18 mouse cellular contexts compared by ENCODE assay signal in the genomic region with DNA sequence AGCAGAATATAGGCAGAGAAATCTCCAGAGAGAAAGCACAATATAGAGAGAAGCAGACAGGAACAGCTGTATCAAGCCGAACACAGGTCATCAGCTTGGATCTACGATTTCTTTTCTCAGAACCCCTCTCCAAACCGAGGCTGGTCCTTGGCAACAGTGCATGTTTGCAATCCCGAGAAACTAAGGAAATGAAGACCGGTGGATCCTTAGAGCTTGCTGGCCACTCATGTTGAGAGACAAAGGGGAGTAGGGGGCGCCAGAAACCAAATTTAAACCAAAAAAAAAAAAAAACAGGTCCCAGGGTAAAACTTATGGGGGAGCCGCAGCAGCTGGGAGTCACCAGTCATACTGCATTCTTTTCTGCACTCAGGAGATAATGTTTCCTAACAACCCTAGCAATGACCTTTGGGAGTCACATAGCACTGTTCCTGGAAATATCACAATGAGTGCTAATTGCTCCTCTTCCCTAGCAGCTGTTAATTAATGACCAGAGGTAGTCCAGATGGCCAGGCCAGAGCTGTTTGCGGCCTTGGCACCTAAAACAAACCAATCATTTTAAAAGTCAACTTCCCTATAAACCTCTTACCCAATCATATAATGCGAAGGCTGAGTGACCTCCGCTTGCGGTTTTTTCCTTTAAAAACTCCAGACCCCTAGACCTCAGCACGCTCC. TPM values are rescaled to one million over a fixed set of nuclear protein-coding genes. Genes with fewer than 3 reads are reported as not detected.
DNase-seq lines count a peak whose midpoint lies in the region; ATAC-seq lines count a peak whose summit lies in the region.
"Had no signal": no experiment of that assay in that cellular context is flagged by ENCODE, and none has a peak within 500 bp of the region (broad histone marks: within the 10 kb centered on the region; RNA-seq: fewer than 3 reads in every experiment).

No protein-coding gene starts in this region.

- DNase-seq in limb, embryonic 11.5 days (ENCODE audit: low spot score): no peak
- DNase-seq in limb, embryonic 10.5 days (ENCODE audit: low spot score): no peak
- peak; percentile 41 for DNase-seq in MN1 (ENCODE audit: low spot score)
- DNase-seq in yolk sac, embryonic 10.5 days (ENCODE audit: low spot score): peak; percentile 66
- DNase-seq in heart, postnatal 14 days: no peak
- no peak for DNase-seq in right cerebral cortex, postnatal 36 days (ENCODE audit: low spot score in 2 of 2)
- DNase-seq: cerebellum, adult 9-10 months; gastrocnemius, postnatal 36 days; retina, postnatal 1 day; thymus, postnatal 36 days had no signal

- no peak overlapping the region for H3K4me2 ChIP-seq in limb, embryonic 11.5 days (ENCODE audit: low read depth, severe bottlenecking)
- no peak overlapping the region for H3K4me2 ChIP-seq in kidney, embryonic 16.5 days (replicated peaks; ENCODE audit: low read depth, low read length)
- H3K4me2 ChIP-seq: heart, embryonic 12.5 days; limb, embryonic 12.5 days; midbrain, embryonic 12.5 days; neural tube, embryonic 15.5 days had no signal

- no peaks in the 10 kb centered on the region for H3K36me3 ChIP-seq in limb, embryonic 11.5 days (ENCODE audit: control insufficient read depth, insufficient read depth, low read length)
- peaks cover 6% of the 10 kb centered on the region for H3K36me3 ChIP-seq in limb, embryonic 10.5 days
- no peaks in the 10 kb centered on the region for H3K36me3 ChIP-seq in kidney, embryonic 16.5 days (ENCODE audit: insufficient read depth, low read length)
- H3K36me3 ChIP-seq: neural tube, embryonic 15.5 days had no signal

- no peak overlapping the region for H3K9ac ChIP-seq in limb, embryonic 11.5 days (ENCODE audit: low read length)
- H3K9ac ChIP-seq in kidney, embryonic 16.5 days (replicated peaks; ENCODE audit: low read length): no peak overlapping the region
- H3K9ac ChIP-seq: heart, embryonic 12.5 days; limb, embryonic 12.5 days; liver, embryonic 14.5 days; midbrain, embryonic 12.5 days; neural tube, embryonic 15.5 days had no signal

- no peaks in the 10 kb centered on the region for H3K4me1 ChIP-seq in limb, embryonic 11.5 days (ENCODE audit: control insufficient read depth, insufficient read depth, low read length)
- H3K4me1 ChIP-seq in limb, embryonic 10.5 days: no peaks in the 10 kb centered on the region
- H3K4me1 ChIP-seq in kidney, embryonic 16.5 days (ENCODE audit: insufficient read depth, low read length): no peaks in the 10 kb centered on the region
- H3K4me1 ChIP-seq: heart, embryonic 12.5 days; limb, embryonic 12.5 days; midbrain, embryonic 12.5 days; neural tube, embryonic 15.5 days had no signal

- H3K4me3 ChIP-seq in limb, embryonic 11.5 days (ENCODE audit: low read depth, low read length): no peak overlapping the region
- no peak overlapping the region for H3K4me3 ChIP-seq in limb, embryonic 10.5 days
- H3K4me3 ChIP-seq in kidney, embryonic 16.5 days (ENCODE audit: low read length): no peak overlapping the region
- H3K4me3 ChIP-seq: heart, embryonic 12.5 days; left cerebral cortex, adult 2 months; limb, embryonic 12.5 days; midbrain, embryonic 12.5 days; myocyte; neural tube, embryonic 15.5 days had no signal

- no peaks in the 10 kb centered on the region for H3K9me3 ChIP-seq in limb, embryonic 11.5 days (ENCODE audit: control insufficient read depth, low read length)
- no peaks in the 10 kb centered on the region for H3K9me3 ChIP-seq in limb, embryonic 10.5 days (replicated peaks)
- no peaks in the 10 kb centered on the region for H3K9me3 ChIP-seq in kidney, embryonic 16.5 days (ENCODE audit: low read length)
- H3K9me3 ChIP-seq: heart, embryonic 12.5 days; limb, embryonic 12.5 days; midbrain, embryonic 12.5 days; neural tube, embryonic 15.5 days had no signal

- intact Hi-C loops in heart, postnatal 14 days (cut with DNase I): no loop called here

- peak; percentile 26; the same call in 1 of the 2 replicates for ATAC-seq in limb, embryonic 11.5 days (ENCODE audit: insufficient number of reproducible peaks, low FRiP score, low TSS enrichment, low read depth)
- ATAC-seq in kidney, embryonic 16.5 days (ENCODE audit: low FRiP score, low TSS enrichment): peak; percentile 42; the same call in 1 of the 2 replicates

- WGBS in limb, embryonic 11.5 days: 73% methylated on average over 12 of the region's 12 CpGs
- 80% methylated on average over 12 of the region's 12 CpGs for WGBS in limb, embryonic 10.5 days
- WGBS in kidney, embryonic 16.5 days: 72% methylated on average over 12 of the region's 12 CpGs

- H3K27me3 ChIP-seq in limb, embryonic 11.5 days (ENCODE audit: control insufficient read depth, insufficient read depth, low read length): no peaks in the 10 kb centered on the region
- no peaks in the 10 kb centered on the region for H3K27me3 ChIP-seq in limb, embryonic 10.5 days (ENCODE audit: low read depth, poor library complexity, severe bottlenecking)
- H3K27me3 ChIP-seq in kidney, embryonic 16.5 days (ENCODE audit: insufficient read depth, low read length): no peaks in the 10 kb centered on the region
- H3K27me3 ChIP-seq: heart, embryonic 12.5 days; limb, embryonic 12.5 days; midbrain, embryonic 12.5 days; neural tube, embryonic 15.5 days had no signal

- H3K27ac ChIP-seq in limb, embryonic 11.5 days (replicated peaks; ENCODE audit: low read depth, low read length): no peak overlapping the region
- H3K27ac ChIP-seq in limb, embryonic 10.5 days: no peak overlapping the region
- H3K27ac ChIP-seq in kidney, embryonic 16.5 days (ENCODE audit: low read length): no peak overlapping the region
- H3K27ac ChIP-seq: left cerebral cortex, adult 2 months; limb, embryonic 12.5 days; liver, embryonic 14.5 days; midbrain, embryonic 12.5 days; neural tube, embryonic 15.5 days had no signal

RNA-seq across cellular contexts. Expression of gene Abracl, which starts 19.0 kb away (rescaled TPM):
- polyA plus RNA-seq in limb, embryonic 11.5 days (2014; fragmentation: Nextera tagmentation; extraction: Ambion mirVana): 180 and 198 TPM in 2 replicates
- 158 and 163 TPM in 2 replicates for polyA plus RNA-seq in limb, embryonic 10.5 days (2016; fragmentation: Nextera tagmentation; extraction: Ambion mirVana)
- 102 and 111 TPM in 2 replicates for polyA plus RNA-seq in kidney, embryonic 16.5 days (2015; fragmentation: Nextera tagmentation; extraction: Ambion mirVana)
- total RNA-seq in heart, postnatal 14 days (2021): 10 to 100 TPM; 35.3 to 48.4 TPM

RNA-seq across cellular contexts. Expression of gene Reps1, which starts 51.6 kb away (rescaled TPM):
- polyA plus RNA-seq in limb, embryonic 11.5 days (2014; fragmentation: Nextera tagmentation; extraction: Ambion mirVana): 31.1 and 36.9 TPM in 2 replicates
- polyA plus RNA-seq in limb, embryonic 10.5 days (2016; fragmentation: Nextera tagmentation; extraction: Ambion mirVana): 17.8 and 18.3 TPM in 2 replicates
- 10.0 and 12.8 TPM in 2 replicates for polyA plus RNA-seq in kidney, embryonic 16.5 days (2015; fragmentation: Nextera tagmentation; extraction: Ambion mirVana)
- 10 to 100 TPM; 30.8 to 31.7 TPM for total RNA-seq in heart, postnatal 14 days (2021)

RNA-seq across cellular contexts. Expression of gene Heca, which starts 56.2 kb away (rescaled TPM):
- polyA plus RNA-seq in limb, embryonic 11.5 days (2014; fragmentation: Nextera tagmentation; extraction: Ambion mirVana): 3.8 and 4.1 TPM in 2 replicates
- 2.6 and 3.6 TPM in 2 replicates for polyA plus RNA-seq in limb, embryonic 10.5 days (2016; fragmentation: Nextera tagmentation; extraction: Ambion mirVana)
- polyA plus RNA-seq in kidney, embryonic 16.5 days (2015; fragmentation: Nextera tagmentation; extraction: Ambion mirVana): 2.9 and 5.2 TPM in 2 replicates
- 10 to 100 TPM; 25.9 to 26.7 TPM for total RNA-seq in heart, postnatal 14 days (2021)

Comparison
In these comparisons a context has a peak if more than half of its experiments do, and no peak if none do; other contexts are left out.
1. DNase-seq: peak in MN1 (single experiment) and yolk sac, embryonic 10.5 days (single experiment); none in limb, embryonic 11.5 days (single experiment), limb, embryonic 10.5 days (single experiment), heart, postnatal 14 days (0 of 2) and right cerebral cortex, postnatal 36 days (0 of 2).